Mouse (Mus musculus) fat pad, adult 2 months (tissue): ENCODE measurements around the gene St6gal1.

Experiments
- DNase-seq: peaks from one replicate; pipeline ENCODE4 v3.0.0-alpha.2; 2011; ENCODE audit warnings: low read depth, low spot score; ENCODE audit errors: extremely low read depth

The St6gal1 gene

DNA sequence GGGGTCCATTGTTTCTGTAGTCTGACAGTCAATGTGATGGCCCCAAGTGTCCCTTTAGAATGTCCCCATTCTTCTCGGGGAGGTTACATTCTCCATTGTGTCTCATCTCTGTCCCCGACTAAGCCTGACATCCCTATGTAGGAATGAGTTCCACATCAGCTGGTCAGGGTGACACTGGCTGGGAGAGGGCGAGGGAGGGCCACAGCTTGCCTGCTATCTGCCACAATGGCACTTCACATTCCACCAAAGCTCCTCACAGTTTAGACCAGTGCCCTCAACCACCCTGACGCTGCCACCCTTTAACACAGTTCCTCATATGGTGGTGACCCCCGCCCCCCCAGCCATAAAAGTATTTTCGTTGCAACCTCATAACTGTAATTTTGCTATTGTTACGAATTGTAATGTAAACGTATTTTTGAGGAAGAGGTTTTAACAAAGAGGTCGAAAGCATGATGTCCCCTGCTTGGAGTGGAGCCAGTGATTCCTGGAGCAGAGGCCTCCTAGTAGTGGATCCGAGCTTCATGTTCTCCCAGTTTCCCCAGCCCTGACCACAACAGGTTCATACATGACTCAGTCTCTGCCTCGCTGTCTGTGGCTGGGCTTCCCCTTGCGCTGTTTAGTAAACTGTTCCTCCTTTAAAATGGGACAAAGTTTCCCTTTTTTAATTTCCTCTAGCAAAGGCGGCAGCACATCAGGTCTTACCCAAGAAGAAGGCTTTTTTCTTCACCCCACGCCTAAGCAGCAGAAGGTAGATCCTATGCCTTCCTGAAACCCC is 47.4 kb downstream of the St6gal1 start:
- no peak for DNase-seq

GRCm38 (mm10) chr16:23272521-23273230 is 48.1 kb downstream of the St6gal1 start:
- DNase-seq, result no peak

DNA sequence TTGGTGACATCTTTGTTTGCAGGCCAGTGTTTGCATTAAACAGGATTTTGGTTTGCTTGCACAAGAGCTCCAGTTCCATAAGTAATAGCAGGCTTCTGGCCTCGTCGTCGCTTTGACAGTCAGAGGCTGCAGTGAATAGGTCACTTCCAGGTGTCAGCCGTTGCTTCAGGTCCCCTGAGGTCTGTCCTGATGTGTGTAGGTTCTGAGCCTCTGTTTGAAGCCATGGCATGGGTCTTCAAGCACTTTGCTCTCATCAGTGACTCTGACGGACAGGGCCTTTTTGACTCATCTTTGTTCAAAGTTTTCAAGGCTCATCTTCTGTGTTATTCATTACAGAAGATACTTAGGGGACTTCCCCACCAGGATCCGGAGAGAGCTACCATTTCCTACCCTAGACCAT is 49.5 kb downstream of the St6gal1 start:
- no peak for DNase-seq

DNA sequence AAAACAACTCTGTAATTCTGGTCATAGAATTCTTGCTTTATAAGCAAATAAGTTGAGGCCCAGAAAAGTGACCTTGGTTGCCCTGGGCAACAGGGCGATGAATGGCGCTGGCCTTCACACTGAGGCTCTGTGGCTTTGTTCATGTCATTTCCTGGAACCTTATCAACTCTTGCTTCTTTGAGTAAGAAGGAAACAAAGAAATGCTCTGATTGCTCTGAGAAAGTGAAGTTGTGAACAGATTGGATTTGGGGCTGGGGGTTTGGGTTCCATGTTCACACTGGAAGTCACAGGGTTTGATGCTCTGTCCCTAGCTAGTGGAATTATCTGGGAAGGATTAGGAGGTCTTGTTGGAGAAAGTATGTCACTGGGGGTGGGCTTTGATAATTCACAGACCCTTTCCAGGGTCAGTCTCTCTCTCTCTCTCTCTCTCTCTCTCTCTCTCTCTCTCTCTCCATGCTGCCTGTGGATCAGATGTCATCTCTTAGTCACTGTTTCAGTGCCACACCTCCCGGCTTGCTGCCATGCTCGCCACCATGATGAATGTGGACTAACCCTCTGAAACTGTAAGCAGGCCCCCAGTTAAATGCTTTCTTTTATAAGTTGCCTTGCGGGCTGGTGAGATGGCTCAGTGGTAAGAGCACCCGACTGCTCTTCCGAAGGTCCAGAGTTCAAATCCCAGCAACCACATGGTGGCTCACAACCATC is 50.2 kb downstream of the St6gal1 start:
- DNase-seq, result no peak

GRCm38 (mm10) chr16:23275661-23276060 is 51.1 kb downstream of the St6gal1 start:
- no peak for DNase-seq

DNA sequence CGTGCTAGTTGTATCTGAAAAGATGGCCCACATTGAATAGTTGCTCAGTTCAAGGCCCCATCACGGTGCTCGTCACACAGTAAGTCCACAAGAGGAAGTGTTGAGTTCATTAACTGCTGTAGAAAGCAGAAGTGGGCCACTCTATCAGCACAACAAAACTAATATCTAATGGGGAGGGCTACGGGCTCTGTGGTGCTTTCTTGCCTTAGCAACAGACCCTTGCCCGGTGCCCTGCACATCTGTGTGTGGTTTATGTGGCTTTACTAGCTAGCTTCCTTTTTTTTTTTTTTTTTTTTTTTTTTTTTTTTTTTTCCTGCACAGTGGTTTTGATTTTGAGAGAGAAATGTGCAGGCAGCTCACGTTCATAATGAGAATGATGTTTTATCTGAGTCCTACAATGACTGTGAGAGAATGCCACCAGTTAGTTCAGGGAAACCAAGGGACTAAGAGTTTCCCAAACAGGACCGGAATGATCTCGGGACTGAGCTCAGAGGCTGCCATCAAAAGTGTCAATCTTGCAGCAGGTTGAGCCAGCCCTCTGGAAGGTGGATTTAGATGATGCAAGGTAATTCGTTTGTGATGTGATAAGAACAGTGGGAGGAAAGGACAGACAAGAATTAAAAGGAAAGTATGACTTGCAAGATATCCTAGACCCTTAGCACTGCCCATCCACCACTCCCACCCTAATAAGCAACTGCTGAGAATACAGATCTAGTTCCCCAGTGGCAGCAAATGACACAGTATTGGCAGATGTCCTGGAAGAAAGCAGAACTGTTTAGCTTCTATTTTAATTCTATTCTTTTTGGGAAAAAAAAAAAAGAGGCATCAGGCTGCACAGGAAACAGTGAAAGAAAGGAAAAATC is 55.6 kb downstream of the St6gal1 start:
- no peak for DNase-seq

DNA sequence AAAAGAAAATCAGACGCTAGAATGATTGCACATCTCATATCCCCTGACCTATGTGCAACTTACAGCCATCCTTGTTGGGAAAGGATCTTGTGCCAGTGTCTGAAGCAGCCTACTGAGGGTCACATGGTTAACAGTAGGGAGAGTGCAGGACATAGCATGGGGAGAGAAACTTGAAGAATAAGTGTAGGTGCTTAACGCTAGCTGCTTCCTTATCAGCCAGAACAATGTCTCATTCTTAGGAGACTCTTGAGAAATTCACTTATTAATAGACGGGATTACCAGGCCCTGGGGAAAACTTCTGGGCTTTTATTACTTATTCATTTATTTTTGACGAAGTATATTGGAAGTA is 56.2 kb downstream of the St6gal1 start:
- no peak for DNase-seq

DNA sequence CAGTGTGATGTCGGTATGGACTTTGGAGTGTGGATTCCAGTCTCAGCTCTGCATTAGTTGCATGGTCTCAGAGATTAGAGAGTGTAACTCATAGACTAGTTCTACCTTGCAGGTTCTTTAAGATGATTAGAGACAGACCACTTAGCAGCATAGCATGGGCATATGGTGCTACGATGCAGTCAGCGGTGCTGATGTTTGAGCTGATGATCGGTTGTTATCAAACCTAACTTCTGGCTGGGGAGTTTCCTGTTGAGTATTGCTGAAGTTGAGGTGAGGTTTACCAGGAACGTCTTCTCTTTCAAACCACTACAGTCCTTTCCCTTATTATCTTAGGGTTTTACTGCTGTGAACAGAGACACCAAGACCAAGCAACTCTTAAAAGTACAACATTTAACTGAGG is 57.7 kb downstream of the St6gal1 start:
- DNase-seq, result no peak

DNA sequence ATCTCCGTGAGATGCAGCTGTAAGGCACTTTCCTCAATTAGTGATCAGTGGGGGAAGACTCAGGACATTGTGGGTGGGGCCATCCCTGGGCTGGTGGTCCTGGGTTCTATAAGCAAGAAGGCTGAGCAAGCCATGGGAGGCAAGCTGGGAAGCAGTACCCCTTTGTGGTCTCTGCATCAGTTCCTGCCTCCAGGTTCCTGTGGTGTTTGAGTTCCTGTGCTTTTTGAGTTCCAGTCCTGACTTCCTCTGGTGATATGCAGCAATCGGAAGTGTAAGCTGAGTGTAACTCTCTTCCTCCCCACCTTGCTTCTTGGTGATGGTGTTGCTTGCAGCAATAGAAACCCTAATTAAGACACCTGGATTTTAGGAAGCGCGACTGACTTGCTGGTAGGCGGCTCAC is 58.4 kb downstream of the St6gal1 start:
- DNase-seq, result no peak

GRCm38 (mm10) chr16:23283677-23284076 is 59.1 kb downstream of the St6gal1 start:
- no peak for DNase-seq

GRCm38 (mm10) chr16:23284470-23285394 is 60.2 kb downstream of the St6gal1 start:
- DNase-seq, result no peak

DNA sequence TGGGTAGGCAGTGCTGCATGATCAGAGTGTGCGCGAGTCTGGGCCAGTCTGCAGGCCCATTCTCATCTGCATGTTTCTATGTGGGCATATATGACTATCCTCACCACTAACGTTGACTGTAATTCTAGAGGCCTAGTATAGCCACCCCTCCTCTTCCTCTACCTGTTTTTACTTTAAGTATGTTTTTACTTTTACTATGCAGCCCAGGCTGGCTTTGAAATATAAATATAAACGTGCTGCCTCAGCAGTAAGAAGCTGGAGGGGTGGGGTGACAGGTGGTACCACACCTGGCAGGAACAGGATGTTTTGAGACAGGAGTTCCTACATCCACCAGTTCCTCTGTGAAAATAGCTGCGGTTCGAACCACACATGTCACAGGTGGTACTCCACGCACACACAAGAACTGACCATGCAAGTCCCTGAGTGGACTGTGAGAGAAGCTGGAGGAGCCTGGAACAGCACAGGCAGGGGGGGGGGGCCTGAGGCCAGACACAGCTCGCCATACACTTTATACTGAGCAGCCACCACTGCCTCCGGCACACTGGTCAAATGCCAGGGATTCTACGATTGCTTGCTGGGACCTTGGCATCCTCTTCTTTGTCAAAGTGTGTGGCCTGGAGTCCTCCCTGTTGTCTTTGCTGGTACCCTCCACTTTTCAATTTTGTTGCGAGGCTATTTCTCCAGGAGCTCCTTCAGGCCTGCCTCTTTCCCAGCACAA is 62.0 kb downstream of the St6gal1 start:
- DNase-seq, result no peak

- DNase-seq, result no peak
Measured at GRCm38 (mm10) chr16:23287312-23288040, 62.9 kb downstream of the St6gal1 start.

GRCm38 (mm10) chr16:23288103-23288502 is 63.6 kb downstream of the St6gal1 start:
- no peak for DNase-seq

DNA sequence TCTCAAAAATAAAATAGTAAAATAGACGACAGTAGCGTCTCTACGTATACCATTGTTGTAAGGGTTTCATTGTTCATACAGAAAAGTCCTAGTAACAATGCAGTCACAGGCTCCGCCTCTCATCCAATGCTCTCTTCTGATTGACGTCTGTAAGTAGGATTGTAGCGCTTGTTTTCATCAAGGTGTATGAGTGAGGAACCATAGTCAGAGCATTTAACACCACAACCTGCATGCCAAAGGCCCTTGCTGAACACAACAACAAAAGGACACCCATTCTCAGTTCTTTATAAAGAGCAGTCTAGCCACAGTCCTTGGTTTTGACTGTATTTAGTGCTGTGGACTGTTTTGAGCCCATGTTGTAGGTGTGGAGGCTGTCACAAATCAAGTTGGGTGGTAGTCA is 64.9 kb downstream of the St6gal1 start:
- DNase-seq, result no peak

GRCm38 (mm10) chr16:23290171-23290570 is 65.6 kb downstream of the St6gal1 start:
- no peak for DNase-seq

GRCm38 (mm10) chr16:23291521-23291920 is 67.0 kb downstream of the St6gal1 start:
- no peak for DNase-seq

- DNase-seq, result no peak
Measured at GRCm38 (mm10) chr16:23294236-23294635, 69.7 kb downstream of the St6gal1 start.

GRCm38 (mm10) chr16:23294747-23295146 is 70.2 kb downstream of the St6gal1 start:
- DNase-seq, result no peak
